Mouse (Mus musculus) WW6 (cell line): ENCODE results near the gene Kbtbd7.
"Not testable (repeated sequence)": the region's sequence is repeated elsewhere in the genome, so short reads cannot be mapped to it uniquely, and the experiment has no call there.

Source experiments
- DNase-seq: peaks from one replicate; pipeline ENCODE4 v3.0.0-alpha.2; 2013; ENCODE audit warnings: low read depth, low spot score

Kbtbd7 gene

GRCm38 (mm10) chr14:79451681-79452590 lies 25.6 kb downstream of the Kbtbd7 start, which contains the start of gene Kbtbd6:
Gene Kbtbd6 (plus strand): TSS chr14:79451835.
- peak; percentile 77 for DNase-seq

DNA sequence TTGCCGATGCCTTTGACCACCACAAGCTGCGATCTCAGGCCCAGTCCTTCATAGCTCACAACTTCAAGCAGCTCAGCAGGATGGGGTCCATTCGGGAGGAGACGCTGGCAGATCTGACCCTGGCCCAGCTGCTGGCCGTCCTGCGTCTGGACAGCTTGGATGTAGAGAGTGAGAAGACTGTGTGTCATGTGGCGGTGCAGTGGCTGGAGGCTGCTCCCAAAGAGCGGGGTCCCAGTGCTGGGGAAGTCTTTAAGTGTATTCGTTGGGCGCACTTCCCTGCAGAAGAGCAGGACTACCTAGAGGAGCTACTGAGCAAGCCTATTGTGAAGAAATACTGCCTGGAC lies 26.3 kb downstream of the Kbtbd7 start:
- not testable (repeated sequence) for DNase-seq

DNA sequence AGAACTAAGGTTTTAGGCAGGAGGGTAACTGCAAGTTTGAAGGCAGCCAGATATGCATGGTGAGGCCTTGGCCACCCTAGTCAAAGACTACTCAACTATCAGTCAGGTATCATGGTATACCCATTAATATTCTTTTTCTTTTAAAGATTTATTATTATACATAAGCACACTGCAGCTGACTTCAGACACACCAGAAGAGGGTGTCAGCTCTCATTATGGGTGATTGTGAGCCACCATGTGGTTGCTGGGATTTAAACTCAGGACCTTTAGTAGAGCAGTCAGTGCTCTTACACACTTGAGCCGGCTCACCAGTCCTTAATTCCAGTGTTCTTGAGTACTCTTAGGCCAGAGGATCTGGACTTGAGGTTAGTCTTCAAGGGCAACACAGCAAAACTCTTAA lies 34.1 kb downstream of the Kbtbd7 start:
- no peak for DNase-seq

GRCm38 (mm10) chr14:79460988-79461387 lies 34.7 kb downstream of the Kbtbd7 start:
- no peak for DNase-seq

DNA sequence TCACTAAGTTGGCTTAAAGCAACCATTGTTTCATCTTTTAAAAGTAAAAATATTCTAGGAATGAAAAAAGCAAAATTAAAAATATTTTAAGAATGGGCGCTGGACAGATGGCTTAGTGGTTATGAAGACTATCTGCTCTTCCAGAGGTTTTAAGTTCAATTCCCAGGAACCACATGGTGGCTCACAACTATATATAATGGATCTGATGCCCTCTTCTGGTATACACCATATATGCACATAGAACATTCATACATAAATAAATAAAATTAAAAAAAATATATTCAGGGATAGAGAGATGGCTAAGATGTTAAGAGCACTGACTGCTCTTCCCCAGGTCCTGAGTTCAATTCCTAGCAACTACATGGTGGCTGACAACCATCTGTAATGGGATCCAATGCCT lies 39.3 kb downstream of the Kbtbd7 start:
- no peak for DNase-seq

- no peak for DNase-seq
Observed at GRCm38 (mm10) chr14:79467621-79468020, 41.3 kb downstream of the Kbtbd7 start.

- no peak for DNase-seq
Observed at GRCm38 (mm10) chr14:79473384-79473783, 47.1 kb downstream of the Kbtbd7 start.
